Mouse (Mus musculus) forebrain, embryonic 14.5 days (tissue): ENCODE data around the gene Eps8. TPM values are rescaled to one million over a fixed set of nuclear protein-coding genes. Genes with fewer than 3 reads are reported as not detected.
A peak's percentile ranks its signal among the peaks of the same experiment; 100 is the strongest.

ENCODE experiments used
- ATAC-seq: fragments of 200-750 bp; cut with Nextera tagmentation; 2 replicates; pipeline ENCODE4 v1.8.0; 2017; ENCODE audit warnings: mild to moderate bottlenecking, moderate library complexity
- DNase-seq: peaks from one replicate; pipeline ENCODE4 v3.0.0-alpha.2; 2015; ENCODE audit warnings: low spot score
- H3K27ac ChIP-seq: fragments of 300-500 bp; sonication (generic); 2 replicates; pipeline ENCODE4 v1.5.1; 2014; ENCODE audit warnings: low read depth, mild to moderate bottlenecking, control low read depth, low read length, moderate library complexity
- H3K27me3 ChIP-seq: fragments of 300-500 bp; sonication (generic); replicated peaks from 2 replicates; pipeline ENCODE4 v1.6.1; 2014; ENCODE audit warnings: low read length, control low read depth, mixed read lengths; ENCODE audit not compliant: control insufficient read depth, insufficient read depth
- H3K36me3 ChIP-seq: fragments of 300-500 bp; sonication (generic); 2 replicates; pipeline ENCODE4 v1.6.1; 2014; ENCODE audit warnings: low read length, control low read depth; ENCODE audit not compliant: control insufficient read depth, insufficient read depth
- H3K4me1 ChIP-seq: fragments of 300-500 bp; sonication (generic); 2 replicates; pipeline ENCODE4 v1.6.1; 2014; ENCODE audit warnings: antibody characterized with exemption, low read length, control low read depth; ENCODE audit not compliant: control insufficient read depth, insufficient read depth
- H3K4me2 ChIP-seq: fragments of 300-500 bp; sonication (generic); 2 replicates; pipeline ENCODE4 v1.6.1; 2014; ENCODE audit warnings: mild to moderate bottlenecking, control low read depth, low read length
- H3K4me3 ChIP-seq: fragments of 300-500 bp; sonication (generic); 2 replicates; pipeline ENCODE4 v1.5.1; 2014; ENCODE audit warnings: low read depth, low read length, control low read depth
- H3K9ac ChIP-seq: fragments of 300-500 bp; sonication (generic); 2 replicates; pipeline ENCODE4 v1.6.1; 2014; ENCODE audit warnings: mild to moderate bottlenecking, low read length, control low read depth, moderate library complexity
- H3K9me3 ChIP-seq: fragments of 300-500 bp; sonication (generic); replicated peaks from 2 replicates; pipeline ENCODE4 v1.6.1; 2016; ENCODE audit warnings: low read length, control low read depth, mixed read lengths; ENCODE audit not compliant: control insufficient read depth
- WGBS: fragments of 180-500 bp; shearing (Covaris S2); extraction: QIAGEN DNeasy Blood & Tissue Kit; methylation state at CpG from one replicate; pipeline ENCODE4 v1.1.7; 2014; 5-methylcytosine and 5-hydroxymethylcytosine counted together
- polyA plus RNA-seq: library from polyadenylated mRNA; unstranded; fragments of >200 nt; fragmentation: Nextera tagmentation; extraction: Ambion mirVana; gene quantifications from 2 replicates; pipeline ENCODE4 v1.2.1, GENCODE M21; 2014

The Eps8 gene
- polyA plus RNA-seq, 1 experiment from 2014 or later: 11.4 TPM

DNA sequence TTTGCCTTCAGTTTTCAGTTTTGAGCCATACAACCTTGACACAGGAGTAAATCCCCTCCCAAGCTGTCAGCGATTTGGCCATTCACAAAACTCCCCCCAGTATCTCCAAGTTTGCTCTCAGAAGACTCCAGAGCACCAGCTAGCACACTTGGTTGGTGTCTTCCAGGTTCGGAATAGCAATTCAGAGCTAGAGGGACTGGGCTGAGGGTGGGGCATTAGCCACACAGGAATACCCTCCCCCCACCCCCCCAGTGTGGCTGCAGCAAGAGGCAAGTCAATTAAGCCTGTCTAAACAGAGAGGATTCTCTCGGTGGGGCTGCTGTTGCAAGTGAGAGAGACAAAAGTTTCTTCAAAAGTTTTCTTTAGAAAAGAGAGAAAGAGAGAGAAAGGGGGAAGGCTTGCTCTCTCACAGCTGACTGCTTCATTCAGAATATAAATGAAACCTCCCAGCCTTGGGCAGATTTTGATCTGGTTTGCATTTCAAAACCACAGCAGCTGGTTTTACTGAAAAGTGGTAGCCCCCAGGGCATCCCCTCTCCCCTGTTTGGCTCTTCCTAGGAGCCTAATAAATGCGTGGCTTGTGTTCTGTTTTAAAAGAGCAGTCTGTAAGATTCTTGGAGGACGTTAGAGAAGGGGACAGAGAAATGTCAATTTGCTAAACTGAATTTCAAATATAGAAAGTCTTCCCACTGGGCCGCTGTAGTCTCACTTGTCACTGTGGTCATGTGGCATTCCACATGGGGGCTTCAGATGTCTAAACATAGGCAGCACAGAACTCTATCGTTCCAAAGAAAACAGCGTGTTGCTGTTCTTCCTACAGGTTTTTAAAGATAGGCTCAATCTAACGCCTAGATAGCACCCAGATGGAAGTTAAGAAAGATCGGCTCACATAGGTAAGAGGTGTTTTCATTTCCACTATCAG lies 112.2 kb downstream of the Eps8 start:
- no peaks in the 10 kb centered on the region for H3K36me3 ChIP-seq
- no peak overlapping the region for H3K4me3 ChIP-seq
- H3K9me3 ChIP-seq: no peaks in the 10 kb centered on the region
- H3K27ac ChIP-seq: no peak overlapping the region
- peaks cover 12% of the 10 kb centered on the region for H3K4me1 ChIP-seq
- peak; percentile 69; the same call in 1 of the 2 replicates for ATAC-seq
- 0 out of 2 replicates have a peak overlapping the region, but pooled peaks have one; percentile 1 for H3K4me2 ChIP-seq
- H3K27me3 ChIP-seq: no peaks in the 10 kb centered on the region
- 4% methylated on average over 10 of the region's 10 CpGs for WGBS
- no peak overlapping the region for H3K9ac ChIP-seq
- DNase-seq: peak; percentile 74

GRCm38 (mm10) chr6:137541216-137542176 lies 113.2 kb downstream of the Eps8 start:
- H3K27ac ChIP-seq: no peak overlapping the region

GRCm38 (mm10) chr6:137540800-137541199 lies 113.9 kb downstream of the Eps8 start:
- Histone ChIP-seq H3K9me3 (no peaks in the 10 kb centered on the region), H3K27ac (no peak overlapping the region), H3K36me3 (no peaks in the 10 kb centered on the region), H3K9ac (no peak overlapping the region), H3K4me1 (peaks cover 12% of the 10 kb centered on the region), H3K27me3 (no peaks in the 10 kb centered on the region), H3K4me3 (no peak overlapping the region), H3K4me2 (no peak overlapping the region)
- DNase-seq: no peak
- WGBS: 88% methylated on average over 5 of the region's 5 CpGs
- no peak for ATAC-seq

More at GRCm38 (mm10) chr6:137541216-137542176, 113.2 kb downstream of the Eps8 start:
- ATAC-seq (0 out of 2 replicates have a peak, but pooled peaks have one; percentile 27), DNase-seq (no peak)
- Histone ChIP-seq H3K36me3 (no peaks in the 10 kb centered on the region), H3K9me3 (no peaks in the 10 kb centered on the region), H3K9ac (no peak overlapping the region), H3K4me2 (no peak overlapping the region), H3K4me1 (peaks cover 12% of the 10 kb centered on the region), H3K27me3 (no peaks in the 10 kb centered on the region), H3K4me3 (no peak overlapping the region)
- WGBS: 51% methylated on average over 17 of the region's 17 CpGs

DNA sequence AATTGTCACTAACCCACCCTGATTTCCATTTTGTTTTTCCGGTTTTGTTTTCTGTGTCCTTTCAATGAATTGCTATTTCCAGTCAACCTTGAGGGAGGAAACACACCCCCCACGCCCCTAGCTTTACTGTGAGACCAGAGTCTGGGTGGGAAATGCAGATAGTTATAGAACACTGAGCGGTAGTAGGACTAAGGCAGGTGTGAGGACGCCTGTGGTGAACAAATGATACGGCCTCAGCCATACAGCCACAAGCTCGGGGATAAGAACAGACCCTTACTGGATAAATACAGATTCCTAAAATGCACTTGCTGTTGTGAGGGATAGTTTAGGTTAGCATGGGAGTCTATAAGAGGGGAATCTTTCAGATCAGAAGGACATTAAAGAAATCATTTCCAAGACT lies 114.3 kb downstream of the Eps8 start:
- Histone ChIP-seq H3K9ac (no peak overlapping the region), H3K4me1 (peaks cover 12% of the 10 kb centered on the region), H3K4me3 (no peak overlapping the region), H3K4me2 (no peak overlapping the region), H3K36me3 (no peaks in the 10 kb centered on the region), H3K27me3 (no peaks in the 10 kb centered on the region), H3K27ac (no peak overlapping the region), H3K9me3 (no peaks in the 10 kb centered on the region)
- no peak for ATAC-seq
- DNase-seq: no peak
- WGBS: 91% methylated on average over 6 of the region's 6 CpGs

DNA sequence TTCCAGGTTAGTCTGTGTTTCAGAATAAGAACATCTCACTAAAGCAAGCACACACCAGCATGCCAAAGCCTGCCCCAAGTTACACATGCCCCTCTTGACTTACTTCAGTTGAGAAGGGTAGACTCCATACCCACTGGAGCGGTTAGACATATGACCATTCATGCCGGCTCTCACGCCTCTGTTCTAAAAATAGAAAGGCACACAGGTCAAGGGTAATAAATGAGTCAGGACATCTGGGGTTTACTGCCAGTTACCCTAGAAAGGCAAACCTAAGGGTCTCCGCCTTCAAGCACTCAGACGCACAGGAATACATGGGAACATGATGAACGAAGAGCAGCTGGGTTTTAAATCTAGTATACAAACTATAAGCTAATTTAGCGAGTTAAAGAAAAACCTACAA lies 115.5 kb downstream of the Eps8 start:
- Histone ChIP-seq H3K9ac (no peak overlapping the region), H3K27me3 (no peaks in the 10 kb centered on the region), H3K27ac (no peak overlapping the region), H3K4me1 (peaks cover 12% of the 10 kb centered on the region), H3K9me3 (no peaks in the 10 kb centered on the region), H3K4me2 (no peak overlapping the region), H3K4me3 (no peak overlapping the region), H3K36me3 (no peaks in the 10 kb centered on the region)
- 92% methylated on average over 7 of the region's 7 CpGs for WGBS
- ATAC-seq (no peak), DNase-seq (no peak)

- Histone ChIP-seq H3K9ac (no peak overlapping the region), H3K4me3 (no peak overlapping the region), H3K36me3 (no peaks in the 10 kb centered on the region), H3K4me2 (no peak overlapping the region), H3K27ac (no peak overlapping the region), H3K9me3 (no peaks in the 10 kb centered on the region), H3K4me1 (no peaks in the 10 kb centered on the region), H3K27me3 (no peaks in the 10 kb centered on the region)
- DNase-seq (no peak), ATAC-seq (no peak)
- WGBS: 91% methylated on average over 8 of the region's 8 CpGs
Measured at GRCm38 (mm10) chr6:137532758-137533157, 121.9 kb downstream of the Eps8 start.

DNA sequence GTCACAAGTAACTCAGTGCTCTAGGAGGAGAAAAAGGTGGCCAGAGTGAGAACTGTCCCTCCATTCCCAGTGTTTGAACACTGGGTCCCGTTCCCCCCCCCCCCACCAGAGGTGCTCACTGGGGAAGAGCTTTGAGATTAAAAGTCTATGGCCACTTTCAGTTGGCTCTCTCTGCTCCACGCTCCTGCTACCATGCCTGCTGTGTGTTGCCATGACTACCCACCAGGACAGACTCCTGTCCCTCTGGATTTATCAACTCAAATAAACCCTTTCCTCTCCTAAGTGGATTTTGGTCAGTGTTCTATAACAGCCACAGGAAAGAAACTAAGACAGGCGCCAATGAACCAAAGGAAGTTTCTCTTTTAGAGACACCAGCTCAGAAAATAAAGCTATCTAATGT lies 128.9 kb downstream of the Eps8 start:
- 10% methylated on average over 3 of the region's 3 CpGs for WGBS
- Histone ChIP-seq H3K4me1 (0 out of 2 replicates have a peak, but pooled peaks cover 2% of the 10 kb centered on the region), H3K4me3 (no peak overlapping the region), H3K4me2 (no peak overlapping the region), H3K27me3 (no peaks in the 10 kb centered on the region), H3K9ac (no peak overlapping the region), H3K27ac (no peak overlapping the region), H3K9me3 (no peaks in the 10 kb centered on the region), H3K36me3 (no peaks in the 10 kb centered on the region)
- DNase-seq (peak; percentile 32), ATAC-seq (peak; percentile 37; the same call in 1 of the 2 replicates)

- ATAC-seq (no peak), DNase-seq (no peak)
- 87% methylated on average over 8 of the region's 8 CpGs for WGBS
- H3K4me1 ChIP-seq: no peaks in the 10 kb centered on the region
- no peak overlapping the region for H3K4me2 ChIP-seq
- H3K27me3 ChIP-seq: no peaks in the 10 kb centered on the region
- no peak overlapping the region for H3K4me3 ChIP-seq
- H3K36me3 ChIP-seq: no peaks in the 10 kb centered on the region
- H3K27ac ChIP-seq: no peak overlapping the region
- no peak overlapping the region for H3K9ac ChIP-seq
- no peaks in the 10 kb centered on the region for H3K9me3 ChIP-seq
Measured at GRCm38 (mm10) chr6:137520343-137520704, 134.4 kb downstream of the Eps8 start.
